Mouse (Mus musculus) c-Kit-positive CD71-positive TER-119-negative erythroid progenitor cells, embryonic 14.5 days (primary cell): Measurements from ENCODE around the gene Tmprss12.
"Not testable (repeated sequence)": the region's sequence is repeated elsewhere in the genome, so short reads cannot be mapped to it uniquely, and the experiment has no call there.

Source experiments
- DNase-seq: peaks from one replicate; pipeline ENCODE4 v3.0.0-alpha.2; 2013; ENCODE audit warnings: low read depth

Tmprss12 gene

GRCm38 (mm10) chr15:100280626-100281025 is at the start of gene Tmprss12:
Gene Tmprss12 (plus strand): TSS chr15:100280837.
- DNase-seq, result no peak

- no peak for DNase-seq
Observed at GRCm38 (mm10) chr15:100231616-100232525, 48.8 kb upstream of the Tmprss12 start.

- no peak for DNase-seq
Observed at GRCm38 (mm10) chr15:100235208-100235965, 45.2 kb upstream of the Tmprss12 start.

- no peak for DNase-seq
Observed at GRCm38 (mm10) chr15:100236952-100237351, 43.7 kb upstream of the Tmprss12 start.

- no peak for DNase-seq
Observed at GRCm38 (mm10) chr15:100241780-100242179, 38.9 kb upstream of the Tmprss12 start.

- no peak for DNase-seq
Observed at GRCm38 (mm10) chr15:100245951-100246350, 34.7 kb upstream of the Tmprss12 start.

GRCm38 (mm10) chr15:100247296-100247695 is 33.3 kb upstream of the Tmprss12 start:
- DNase-seq, result no peak

GRCm38 (mm10) chr15:100248665-100249433 is 31.8 kb upstream of the Tmprss12 start:
- no peak for DNase-seq

- DNase-seq, result no peak
Observed at GRCm38 (mm10) chr15:100251153-100251780, 29.4 kb upstream of the Tmprss12 start.

- no peak for DNase-seq
Observed at GRCm38 (mm10) chr15:100256386-100256785, 24.3 kb upstream of the Tmprss12 start.

GRCm38 (mm10) chr15:100257305-100257704 is 23.3 kb upstream of the Tmprss12 start:
- DNase-seq, result no peak

GRCm38 (mm10) chr15:100258646-100259425 is 21.8 kb upstream of the Tmprss12 start:
- DNase-seq, result no peak

- not testable (repeated sequence) for DNase-seq
Observed at GRCm38 (mm10) chr15:100260351-100260750, 20.3 kb upstream of the Tmprss12 start.

GRCm38 (mm10) chr15:100263246-100263905 is 17.3 kb upstream of the Tmprss12 start:
- peak; percentile 25 for DNase-seq

GRCm38 (mm10) chr15:100265586-100266325 is 14.9 kb upstream of the Tmprss12 start:
- no peak for DNase-seq

GRCm38 (mm10) chr15:100268916-100269315 is 11.7 kb upstream of the Tmprss12 start:
- no peak for DNase-seq

- no peak for DNase-seq
Observed at GRCm38 (mm10) chr15:100269776-100270175, 10.9 kb upstream of the Tmprss12 start.

GRCm38 (mm10) chr15:100270609-100271008 is 10.0 kb upstream of the Tmprss12 start:
- DNase-seq, result not testable (repeated sequence)

GRCm38 (mm10) chr15:100271411-100271810 is 9.2 kb upstream of the Tmprss12 start:
- DNase-seq, result no peak
